Mouse (Mus musculus): ENCODE data around the gene Wnt3a.

GRCm38 (mm10) chr11:59226787-59227603, 63.6 kb downstream of the Wnt3a start:
- TF ChIP-seq CTCF (IDR thresholded peaks at IDR 0.05; ENCODE audit: borderline replicate concordance, extremely low read depth, insufficient read depth, insufficient read length): no peak
- no peak for TF ChIP-seq POLR2A (IDR thresholded peaks at IDR 0.05; ENCODE audit: borderline replicate concordance, extremely low read depth, insufficient read depth, insufficient read length, poor library complexity, severe bottlenecking)

Measured in brain, embryonic 14.5 days (tissue).